Mouse (Mus musculus) hindbrain, postnatal 0 days (tissue): ENCODE results near the gene Dnah2. TPM values are rescaled to one million over a fixed set of nuclear protein-coding genes. Genes with fewer than 3 reads are reported as not detected.
A peak's percentile ranks its signal among the peaks of the same experiment; 100 is the strongest.

Experiments
- ATAC-seq: fragments of 200-750 bp; cut with Nextera tagmentation; 2 replicates; pipeline ENCODE4 v1.8.0; 2017; ENCODE audit warnings: mild to moderate bottlenecking, moderate TSS enrichment, moderate library complexity
- DNase-seq: peaks from one replicate; pipeline ENCODE4 v3.0.0-alpha.2; 2015; ENCODE audit warnings: low spot score
- H3K27ac ChIP-seq: fragments of 300-500 bp; sonication (generic); 2 replicates; pipeline ENCODE4 v1.5.1; 2014; ENCODE audit warnings: mild to moderate bottlenecking
- H3K27me3 ChIP-seq: fragments of 300-500 bp; sonication (generic); 2 replicates; pipeline ENCODE4 v1.6.1; 2014; ENCODE audit warnings: low read length, mixed read lengths; ENCODE audit not compliant: insufficient read depth
- H3K36me3 ChIP-seq: fragments of 300-500 bp; sonication (generic); 2 replicates; pipeline ENCODE4 v1.6.1; 2014; ENCODE audit warnings: low read length, mixed read lengths; ENCODE audit not compliant: insufficient read depth
- H3K4me1 ChIP-seq: fragments of 300-500 bp; sonication (generic); 2 replicates; pipeline ENCODE4 v1.6.1; 2014; ENCODE audit warnings: antibody characterized with exemption, low read length, mixed read lengths; ENCODE audit not compliant: insufficient read depth
- H3K4me2 ChIP-seq: fragments of 300-500 bp; sonication (generic); 2 replicates; pipeline ENCODE4 v1.6.1; 2014; ENCODE audit warnings: low read depth, mild to moderate bottlenecking, low read length, moderate library complexity, mixed read lengths
- H3K4me3 ChIP-seq: fragments of 300-500 bp; sonication (generic); 2 replicates; pipeline ENCODE4 v1.5.1; 2014; ENCODE audit warnings: low read length
- H3K9ac ChIP-seq: fragments of 300-500 bp; sonication (generic); replicated peaks from 2 replicates; pipeline ENCODE4 v1.6.1; 2014; ENCODE audit warnings: mild to moderate bottlenecking, low read length, moderate library complexity, mixed read lengths
- H3K9me3 ChIP-seq: fragments of 300-500 bp; sonication (generic); 2 replicates; pipeline ENCODE4 v1.6.1; 2016; ENCODE audit warnings: low read length, mixed read lengths
- CTCF ChIP-seq: IDR thresholded peaks from 2 replicates; pipeline ENCODE4 v1.5.1; 2016; ENCODE audit warnings: antibody characterized with exemption, control low read depth, low read depth
- WGBS: fragments of 180-500 bp; shearing (Covaris S2); extraction: QIAGEN DNeasy Blood & Tissue Kit; methylation state at CpG from one replicate; pipeline ENCODE4 v1.1.7; 2014; 5-methylcytosine and 5-hydroxymethylcytosine counted together
- polyA plus RNA-seq: library from polyadenylated mRNA; unstranded; fragments of >200 nt; fragmentation: Nextera tagmentation; extraction: Ambion mirVana; gene quantifications from 2 replicates; pipeline ENCODE4 v1.2.1, GENCODE M21; 2015
- total RNA-seq: library from RNA; depleted of rRNA; stranded (reverse); fragments of >200 nt; gene quantifications from 2 replicates; pipeline ENCODE4 v1.2.3, GENCODE M21; 2014

The Dnah2 gene
- total and polyA plus RNA-seq, 2 experiments from 2014 or later, result 2.0 to 3.9 TPM

- no peak for TF ChIP-seq CTCF
- WGBS, result 94% methylated on average over 22 of the region's 22 CpGs
- H3K27ac ChIP-seq, result no peak overlapping the region
- no peak for ATAC-seq
- no peak overlapping the region for H3K4me3 ChIP-seq
- H3K9me3 ChIP-seq, result no peaks in the 10 kb centered on the region
- H3K27me3 ChIP-seq, result no peaks in the 10 kb centered on the region
- no peaks in the 10 kb centered on the region for H3K4me1 ChIP-seq
- H3K9ac ChIP-seq, result no peak overlapping the region
- H3K36me3 ChIP-seq, result peaks cover 23% of the 10 kb centered on the region
- DNase-seq, result no peak
- H3K4me2 ChIP-seq, result no peak overlapping the region
These were observed 40.4 kb upstream of the Dnah2 start for GRCm38 (mm10) chr11:69589207-69589834.

- ATAC-seq (no peak), DNase-seq (no peak)
- H3K4me2 ChIP-seq, result no peak overlapping the region
- no peaks in the 10 kb centered on the region for H3K9me3 ChIP-seq
- H3K36me3 ChIP-seq, result peaks cover 23% of the 10 kb centered on the region
- no peaks in the 10 kb centered on the region for H3K4me1 ChIP-seq
- H3K9ac ChIP-seq, result no peak overlapping the region
- no peak overlapping the region for H3K27ac ChIP-seq
- H3K27me3 ChIP-seq, result no peaks in the 10 kb centered on the region
- no peak overlapping the region for H3K4me3 ChIP-seq
- no peak for TF ChIP-seq CTCF
- 82% methylated on average over 7 of the region's 7 CpGs for WGBS
These were observed 36.9 kb upstream of the Dnah2 start for GRCm38 (mm10) chr11:69585718-69586325.

GRCm38 (mm10) chr11:69584937-69585336 is 36.0 kb upstream of the Dnah2 start:
- Histone ChIP-seq H3K27me3 (no peaks in the 10 kb centered on the region), H3K4me2 (no peak overlapping the region), H3K9me3 (no peaks in the 10 kb centered on the region), H3K4me1 (no peaks in the 10 kb centered on the region), H3K36me3 (peaks cover 23% of the 10 kb centered on the region), H3K27ac (no peak overlapping the region), H3K4me3 (no peak overlapping the region), H3K9ac (no peak overlapping the region)
- TF ChIP-seq CTCF, result no peak
- no peak for DNase-seq
- ATAC-seq, result no peak
- 95% methylated on average over 13 of the region's 13 CpGs for WGBS

GRCm38 (mm10) chr11:69584008-69584407 is 35.1 kb upstream of the Dnah2 start:
- Histone ChIP-seq H3K27me3 (no peaks in the 10 kb centered on the region), H3K4me2 (no peak overlapping the region), H3K4me1 (no peaks in the 10 kb centered on the region), H3K4me3 (no peak overlapping the region), H3K9me3 (no peaks in the 10 kb centered on the region), H3K27ac (no peak overlapping the region), H3K9ac (no peak overlapping the region), H3K36me3 (peaks cover 15% of the 10 kb centered on the region)
- DNase-seq (no peak), ATAC-seq (no peak)
- 84% methylated on average over 7 of the region's 7 CpGs for WGBS
- TF ChIP-seq CTCF, result no peak

- Histone ChIP-seq H3K27me3 (no peaks in the 10 kb centered on the region), H3K36me3 (no peaks in the 10 kb centered on the region), H3K4me1 (peaks cover 6% of the 10 kb centered on the region), H3K9me3 (no peaks in the 10 kb centered on the region), H3K27ac (peak overlapping the region; percentile 96; the same call in 1 of the 2 replicates), H3K9ac (peak overlapping the region; percentile 76; the same call in 1 of the 2 replicates), H3K4me3 (peak overlapping the region; percentile 80), H3K4me2 (peak overlapping the region; percentile 90)
- ATAC-seq (no peak), DNase-seq (no peak)
- TF ChIP-seq CTCF, result no peak
- 51% methylated on average over 9 of the region's 9 CpGs for WGBS
These were observed 33.4 kb upstream of the Dnah2 start for GRCm38 (mm10) chr11:69582230-69582805.

DNA sequence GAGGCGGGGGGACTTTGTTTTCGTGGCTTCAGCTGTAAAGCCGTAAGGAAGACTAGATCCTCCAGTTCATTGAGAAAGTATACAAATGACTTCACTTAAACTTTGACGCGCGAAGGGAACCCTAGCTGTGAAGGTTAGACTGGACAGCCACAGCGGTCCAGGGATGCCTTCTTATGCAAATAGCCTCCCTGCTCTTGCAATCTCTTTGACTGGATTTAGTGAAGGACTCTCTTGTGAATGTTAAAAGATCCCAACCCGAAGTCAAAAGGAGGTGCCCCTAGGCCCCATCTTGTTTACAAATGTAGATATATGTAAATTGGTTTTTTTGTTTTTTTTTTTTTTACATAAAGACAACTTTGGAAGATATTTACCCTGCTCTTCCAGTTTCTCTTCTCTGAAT is 32.9 kb upstream of the Dnah2 start:
- Histone ChIP-seq H3K9me3 (no peaks in the 10 kb centered on the region), H3K36me3 (no peaks in the 10 kb centered on the region), H3K9ac (peak overlapping the region; percentile 76), H3K4me2 (peak overlapping the region; percentile 90), H3K27me3 (no peaks in the 10 kb centered on the region), H3K4me3 (peak overlapping the region; percentile 80), H3K27ac (peak overlapping the region; percentile 96), H3K4me1 (peaks cover 10% of the 10 kb centered on the region)
- TF ChIP-seq CTCF, result no peak
- WGBS, result 1% methylated on average over 8 of the region's 8 CpGs
- ATAC-seq (no peak), DNase-seq (peak; percentile 30)
